Mouse (Mus musculus) MEL (cell line): Measurements from ENCODE around the gene Gabra4. TPM values are rescaled to one million over a fixed set of nuclear protein-coding genes. Genes with fewer than 3 reads are reported as not detected.

Experiments used
- DNase-seq: peaks from one replicate; pipeline ENCODE4 v3.0.0; 2011; ENCODE audit warnings: low read depth, low spot score
- H3K27ac ChIP-seq: 2 replicates; pipeline ENCODE4 v1.5.1; 2012; ENCODE audit warnings: low read depth, mild to moderate bottlenecking, control low read depth, low read length, moderate library complexity; ENCODE audit not compliant: control insufficient read depth
- H3K27me3 ChIP-seq, 2 experiments: fragments of 150-350 bp in 1 of 2; sonication (generic) in 1 of 2; 2 replicates each; pipeline ENCODE4 v1.6.1; 2012; ENCODE audit warnings: low read length in 2 of 2, mild to moderate bottlenecking in 2 of 2, improper control_type of control experiment in 1 of 2, moderate library complexity in 1 of 2; ENCODE audit not compliant: insufficient read depth in 2 of 2, control insufficient read depth in 1 of 2
- H3K36me3 ChIP-seq, 2 experiments: 2 replicates each; pipeline ENCODE4 v1.6.1; 2012 to 2014; ENCODE audit warnings: low read length in 2 of 2, improper control_type of control experiment in 1 of 2, inconsistent platforms in 1 of 2, mild to moderate bottlenecking in 1 of 2; ENCODE audit not compliant: insufficient read depth in 2 of 2, control insufficient read depth in 1 of 2
- H3K4me1 ChIP-seq, 2 experiments: fragments of 150-350 bp in 1 of 2; sonication (generic) in 1 of 2; 2 replicates each; pipeline ENCODE4 v1.6.1; 2012; ENCODE audit warnings: low read length in 2 of 2, improper control_type of control experiment in 1 of 2, mild to moderate bottlenecking in 1 of 2; ENCODE audit not compliant: insufficient read depth in 2 of 2, control insufficient read depth in 1 of 2
- H3K4me3 ChIP-seq, 2 experiments: fragments of 150-350 bp in 1 of 2; sonication (generic) in 1 of 2; 2 replicates each; pipeline ENCODE4 v1.5.1; 2012; ENCODE audit warnings: low read depth in 2 of 2, low read length in 2 of 2, mild to moderate bottlenecking in 2 of 2, moderate library complexity in 2 of 2, control low read depth in 1 of 2, improper control_type of control experiment in 1 of 2; ENCODE audit not compliant: control insufficient read depth in 1 of 2, insufficient read depth in 1 of 2
- H3K79me2 ChIP-seq: 2 replicates; pipeline ENCODE4 v1.6.1; 2012; ENCODE audit warnings: mild to moderate bottlenecking, low read length, moderate library complexity; ENCODE audit not compliant: control insufficient read depth, poor library complexity, insufficient read depth
- H3K9ac ChIP-seq: 2 replicates; pipeline ENCODE4 v1.6.1; 2012; ENCODE audit warnings: low read depth, mild to moderate bottlenecking, control low read depth, low read length, moderate library complexity; ENCODE audit not compliant: control insufficient read depth, poor library complexity, severe bottlenecking
- H3K9me3 ChIP-seq: fragments of 150-350 bp; sonication (generic); replicated peaks from 2 replicates; pipeline ENCODE4 v1.6.1; 2012; ENCODE audit warnings: mild to moderate bottlenecking, low read length, improper control_type of control experiment, moderate library complexity; ENCODE audit not compliant: insufficient read depth
- BHLHE40 ChIP-seq: IDR thresholded peaks from 2 replicates; pipeline ENCODE4 v1.6.1; 2012; ENCODE audit warnings: low read depth, mild to moderate bottlenecking, inconsistent platforms, low read length, improper control_type of control experiment, borderline replicate concordance
- CHD1 ChIP-seq: IDR thresholded peaks from 2 replicates; pipeline ENCODE4 v1.6.1; 2012; ENCODE audit warnings: low read depth, mild to moderate bottlenecking, inconsistent platforms, low read length, improper control_type of control experiment
- ELF1 ChIP-seq: IDR thresholded peaks from 2 replicates; pipeline ENCODE4 v1.6.1; 2014; ENCODE audit warnings: low read depth, mild to moderate bottlenecking, inconsistent platforms, low read length, improper control_type of control experiment, moderate library complexity
- EP300 ChIP-seq, 2 experiments: IDR thresholded peaks; 2 replicates each; pipeline ENCODE4 v1.6.1; 2011; ENCODE audit warnings: improper control_type of control experiment in 2 of 2, low read length in 2 of 2, low read depth in 1 of 2, mild to moderate bottlenecking in 1 of 2
- ETS1 ChIP-seq: IDR thresholded peaks from 2 replicates; pipeline ENCODE4 v1.6.1; 2012; ENCODE audit warnings: low read depth, mild to moderate bottlenecking, inconsistent platforms, low read length, improper control_type of control experiment, moderate library complexity
- GATA1 ChIP-seq: IDR thresholded peaks from 2 replicates; pipeline ENCODE4 v1.6.1; 2011; ENCODE audit warnings: low read depth, low read length, improper control_type of control experiment
- JUND ChIP-seq: IDR thresholded peaks from 2 replicates; pipeline ENCODE4 v1.6.1; 2011; ENCODE audit warnings: low read depth, mild to moderate bottlenecking, improper control_type of control experiment, low read length
- KAT2A ChIP-seq: conservative IDR thresholded peaks from 2 replicates; pipeline ENCODE4 v1.6.1; 2012; ENCODE audit warnings: low read depth, low read length, improper control_type of control experiment, inconsistent platforms
- MAFK ChIP-seq: IDR thresholded peaks from 2 replicates; pipeline ENCODE4 v1.6.1; 2011; ENCODE audit warnings: low read depth, mild to moderate bottlenecking, low read length, improper control_type of control experiment, borderline replicate concordance
- MAX ChIP-seq: IDR thresholded peaks from 2 replicates; pipeline ENCODE4 v1.6.1; 2011; ENCODE audit warnings: low read length, improper control_type of control experiment
- MEF2A ChIP-seq: IDR thresholded peaks from 2 replicates; pipeline ENCODE4 v1.6.1; 2014; ENCODE audit warnings: low read depth, mild to moderate bottlenecking, inconsistent platforms, low read length, improper control_type of control experiment; ENCODE audit not compliant: poor library complexity, insufficient replicate concordance, severe bottlenecking; ENCODE audit errors: extremely low read depth
- POLR2A ChIP-seq, 2 experiments: IDR thresholded peaks; 2 replicates each; pipeline ENCODE4 v1.6.1; 2011 to 2012; ENCODE audit warnings: low read length in 2 of 2, mild to moderate bottlenecking in 2 of 2, control low read depth in 1 of 2, improper control_type of control experiment in 1 of 2, low read depth in 1 of 2, moderate library complexity in 1 of 2; ENCODE audit not compliant: control insufficient read depth in 1 of 2, insufficient read depth in 1 of 2, poor library complexity in 1 of 2
- POLR2AphosphoS2 ChIP-seq: IDR thresholded peaks from 2 replicates; pipeline ENCODE4 v1.6.1; 2011; ENCODE audit warnings: low read length, improper control_type of control experiment
- SIN3A ChIP-seq: IDR thresholded peaks from 2 replicates; pipeline ENCODE4 v1.6.1; 2012; ENCODE audit warnings: low read length, improper control_type of control experiment, inconsistent platforms
- SMC3 ChIP-seq: IDR thresholded peaks from 2 replicates; pipeline ENCODE4 v1.6.1; 2011; ENCODE audit warnings: low read depth, low read length, improper control_type of control experiment
- TBP ChIP-seq: IDR thresholded peaks from 2 replicates; pipeline ENCODE4 v1.8.0; 2011; ENCODE audit warnings: low read depth, low read length, improper control_type of control experiment
- USF2 ChIP-seq, 2 experiments: IDR thresholded peaks; 2 replicates each; pipeline ENCODE4 v1.6.1; 2011 to 2012; ENCODE audit warnings: improper control_type of control experiment in 2 of 2, low read length in 2 of 2, borderline replicate concordance in 1 of 2, inconsistent platforms in 1 of 2, low read depth in 1 of 2, mild to moderate bottlenecking in 1 of 2; ENCODE audit not compliant: insufficient read depth in 1 of 2
- ZC3H11A ChIP-seq: IDR thresholded peaks from 2 replicates; pipeline ENCODE4 v1.6.1; 2012; ENCODE audit warnings: low read depth, mild to moderate bottlenecking, inconsistent platforms, low read length, improper control_type of control experiment
- ZKSCAN1 ChIP-seq: IDR thresholded peaks from 2 replicates; pipeline ENCODE4 v1.6.1; 2012; ENCODE audit warnings: low read depth, mild to moderate bottlenecking, inconsistent platforms, low read length, improper control_type of control experiment, moderate library complexity
- ZMIZ1 ChIP-seq: IDR thresholded peaks from 2 replicates; pipeline ENCODE4 v1.6.1; 2012; ENCODE audit warnings: low read depth, mild to moderate bottlenecking, inconsistent platforms, low read length, improper control_type of control experiment, moderate library complexity
- ZNF384 ChIP-seq: IDR thresholded peaks from 2 replicates; pipeline ENCODE4 v1.6.1; 2012; ENCODE audit warnings: low read depth, mild to moderate bottlenecking, inconsistent platforms, low read length, improper control_type of control experiment
- polyA plus RNA-seq, 2 experiments: library from polyadenylated mRNA; stranded (reverse) in 1 of 2; unstranded in 1 of 2; fragments of >175 nt in 1 of 2; fragments of >200 nt in 1 of 2; gene quantifications; 2 replicates each; pipeline versions ENCODE4 v1.2.1 to v1.2.4; 2012; ENCODE audit warnings: low replicate concordance in 2 of 2, low read depth in 1 of 2; ENCODE audit not compliant: insufficient read length in 2 of 2, insufficient read depth in 1 of 2, missing spikeins in 1 of 2
- total RNA-seq: library from RNA; depleted of rRNA; stranded (reverse); fragments of 300-350 nt; gene quantifications from 2 replicates; pipeline ENCODE4 v1.2.3, GENCODE M21; 2012

The Gabra4 gene
- total and polyA plus RNA-seq, 3 experiments = not detected

DNA sequence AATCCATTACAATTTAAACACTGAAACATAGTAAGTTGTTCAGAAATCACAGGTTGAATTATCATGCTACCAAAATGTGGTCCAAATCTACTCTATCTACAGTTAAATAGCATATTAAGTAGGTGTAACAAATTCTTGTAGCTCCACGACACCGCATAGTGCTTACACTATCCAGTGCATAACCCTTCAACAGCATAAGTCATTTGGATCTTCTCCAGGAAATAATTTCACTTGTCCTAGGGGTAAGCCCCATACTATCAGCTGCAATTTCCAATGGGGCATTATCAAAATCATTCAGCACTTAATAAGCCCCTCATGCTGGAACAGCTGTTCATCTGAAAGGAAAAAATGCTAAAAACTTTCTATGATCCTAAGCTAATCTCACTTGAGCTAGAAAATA is 62.8 kb downstream of the Gabra4 start:
- H3K27ac ChIP-seq = no peak overlapping the region
- no peak overlapping the region for H3K4me3 ChIP-seq
- no peak for TF ChIP-seq TBP
- no peak for TF ChIP-seq SIN3A
- no peak for TF ChIP-seq GATA1
- TF ChIP-seq ZNF384 = no peak
- no peak for TF ChIP-seq SMC3
- no peak for TF ChIP-seq ZMIZ1
- TF ChIP-seq JUND = no peak
- TF ChIP-seq USF2 (IDR thresholded peaks at IDR 0.05; ENCODE audit: borderline replicate concordance in 1 of 2, insufficient read depth in 1 of 2, low read depth in 1 of 2, low read length in 2 of 2) = no peak
- TF ChIP-seq POLR2AphosphoS2 = no peak
- no peak for TF ChIP-seq ZKSCAN1
- TF ChIP-seq EP300 (IDR thresholded peaks at IDR 0.05; ENCODE audit: low read depth in 1 of 2, low read length in 2 of 2) = no peak
- no peak for TF ChIP-seq MEF2A
- TF ChIP-seq ZC3H11A = no peak
- TF ChIP-seq MAX = no peak
- TF ChIP-seq BHLHE40 = no peak
- TF ChIP-seq, all 39 proteins: peak for 0
- Histone ChIP-seq H3K9ac (no peak overlapping the region), H3K79me2 (no peaks in the 10 kb centered on the region), H3K36me3 (no peaks in the 10 kb centered on the region), H3K27me3 (no peaks in the 10 kb centered on the region), H3K9me3 (no peaks in the 10 kb centered on the region), H3K4me1 (no peaks in the 10 kb centered on the region)
- no peak for DNase-seq

DNA sequence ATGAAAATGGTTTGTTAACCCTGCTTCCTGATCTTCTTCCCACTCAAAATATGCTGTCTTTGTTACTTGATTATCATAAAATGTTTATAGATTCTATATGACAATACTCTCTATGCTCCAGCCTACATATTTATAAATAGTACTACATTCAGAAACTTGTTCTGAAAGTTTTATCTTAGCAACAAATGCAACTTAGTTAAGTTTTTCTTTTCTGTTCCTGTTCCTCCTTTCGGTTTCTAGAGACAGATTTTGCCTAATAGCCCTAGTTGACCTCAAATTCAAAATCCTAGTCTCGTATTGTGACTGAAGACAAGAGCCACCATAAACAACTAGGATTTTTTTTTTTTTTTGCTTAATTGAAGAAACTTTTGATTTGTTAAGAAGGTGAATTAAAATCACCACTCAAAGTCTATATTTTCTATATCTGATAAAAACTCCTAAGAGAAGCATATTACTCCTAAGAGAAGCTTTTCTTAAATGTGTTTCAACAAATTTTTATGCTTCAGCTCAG is 64.3 kb downstream of the Gabra4 start:
- Histone ChIP-seq H3K9ac (no peak overlapping the region), H3K79me2 (no peaks in the 10 kb centered on the region), H3K9me3 (no peaks in the 10 kb centered on the region), H3K4me1 (no peaks in the 10 kb centered on the region), H3K27ac (no peak overlapping the region), H3K27me3 (no peaks in the 10 kb centered on the region), H3K4me3 (no peak overlapping the region), H3K36me3 (no peaks in the 10 kb centered on the region)
- DNase-seq = no peak
- TF ChIP-seq BHLHE40 (no peak), JUND (no peak), ZKSCAN1 (no peak), ETS1 (no peak), KAT2A (no peak), ELF1 (no peak), MAFK (no peak), ZC3H11A (no peak), TBP (no peak), MAX (no peak), POLR2A (IDR thresholded peaks at IDR 0.05; ENCODE audit: control insufficient read depth in 1 of 2, insufficient read depth in 1 of 2, low read depth in 1 of 2, low read length in 2 of 2, poor library complexity in 1 of 2) (no peak), SMC3 (no peak), CHD1 (no peak)
